Mouse (Mus musculus): ENCODE results near the gene Engase. TPM values are rescaled to one million over a fixed set of nuclear protein-coding genes. Genes with fewer than 3 reads are reported as not detected.

The Engase gene
- polyA plus RNA-seq, 2 experiments from 2014 or later = 2.3 to 5.1 TPM

GRCm38 (mm10) chr11:118490566-118491218, 14.1 kb downstream of the Engase start:
- no peak for ATAC-seq

GRCm38 (mm10) chr11:118491230-118491629, 14.6 kb downstream of the Engase start:
- no peak for ATAC-seq

GRCm38 (mm10) chr11:118493458-118493857, 16.8 kb downstream of the Engase start:
- ATAC-seq = no peak

- ATAC-seq = no peak
These were observed 17.5 kb downstream of the Engase start for GRCm38 (mm10) chr11:118494001-118494737.

- ATAC-seq = no peak
These were observed 18.4 kb downstream of the Engase start for GRCm38 (mm10) chr11:118495065-118495464.

- ATAC-seq = no peak
These were observed 19.5 kb downstream of the Engase start for GRCm38 (mm10) chr11:118496066-118496689.

GRCm38 (mm10) chr11:118502990-118503389, 26.4 kb downstream of the Engase start:
- no peak for ATAC-seq

GRCm38 (mm10) chr11:118503418-118504179, 27.0 kb downstream of the Engase start:
- ATAC-seq = no peak

- no peak for ATAC-seq
These were observed 27.5 kb downstream of the Engase start for GRCm38 (mm10) chr11:118504180-118504454.

GRCm38 (mm10) chr11:118507095-118507494, 30.5 kb downstream of the Engase start:
- no peak for ATAC-seq

- ATAC-seq = no peak
These were observed 31.3 kb downstream of the Engase start for GRCm38 (mm10) chr11:118507904-118508303.

- ATAC-seq = no peak
These were observed 31.7 kb downstream of the Engase start for GRCm38 (mm10) chr11:118508341-118508740.

- no peak for ATAC-seq
These were observed 35.2 kb downstream of the Engase start for GRCm38 (mm10) chr11:118511851-118512250.

GRCm38 (mm10) chr11:118512257-118512910, 35.8 kb downstream of the Engase start:
- ATAC-seq = no peak

GRCm38 (mm10) chr11:118517924-118518323, 41.3 kb downstream of the Engase start:
- ATAC-seq = no peak

- ATAC-seq = no peak
These were observed 42.1 kb downstream of the Engase start for GRCm38 (mm10) chr11:118518743-118519142.

GRCm38 (mm10) chr11:118520251-118520650, 43.6 kb downstream of the Engase start:
- no peak for ATAC-seq

- ATAC-seq = no peak
These were observed 44.3 kb downstream of the Engase start for GRCm38 (mm10) chr11:118520932-118521331.

- ATAC-seq = no peak
These were observed 47.0 kb downstream of the Engase start for GRCm38 (mm10) chr11:118523496-118524145.

GRCm38 (mm10) chr11:118525059-118525458, 48.4 kb downstream of the Engase start:
- no peak for ATAC-seq

- no peak for ATAC-seq
These were observed 52.1 kb downstream of the Engase start for GRCm38 (mm10) chr11:118528761-118529160.

GRCm38 (mm10) chr11:118530313-118530712, 53.7 kb downstream of the Engase start:
- no peak for ATAC-seq
